Mouse (Mus musculus): ENCODE measurements around the gene Selplg. TPM values are rescaled to one million over a fixed set of nuclear protein-coding genes. Genes with fewer than 3 reads are reported as not detected.
"Not testable (repeated sequence)": the region's sequence is repeated elsewhere in the genome, so short reads cannot be mapped to it uniquely, and the experiment has no call there.

The Selplg gene
- polyA plus RNA-seq, 1 experiment from 2014 or later: 2.3 TPM

GRCm38 (mm10) chr5:113781254-113781653, 51.2 kb downstream of the Selplg start:
- Histone ChIP-seq H3K36me3 (ENCODE audit: control insufficient read depth, insufficient read depth, low read length) (peaks cover 22% of the 10 kb centered on the region), H3K27me3 (ENCODE audit: control insufficient read depth, insufficient read depth, low read length) (peaks cover 5% of the 10 kb centered on the region; the same call in 1 of the 2 replicates), H3K4me1 (ENCODE audit: control insufficient read depth in 2 of 2, insufficient read depth in 2 of 2, low read length in 2 of 2) (peaks cover 6 to 7% of the 10 kb centered on the region in 2 experiments), H3K4me3 (ENCODE audit: control insufficient read depth in 1 of 2, insufficient read depth in 1 of 2, low read depth in 1 of 2, low read length in 2 of 2) (no peak overlapping the region), H3K4me2 (ENCODE audit: low read length) (no peak overlapping the region), H3K27ac (replicated peaks in 1 of 2; ENCODE audit: control insufficient read depth in 1 of 2, insufficient read depth in 1 of 2, low read depth in 2 of 2, low read length in 2 of 2) (no peak overlapping the region), H3K9ac (ENCODE audit: low read length) (no peak overlapping the region), H3K9me3 (ENCODE audit: control insufficient read depth, low read length) (no peaks in the 10 kb centered on the region)
- no peak for ATAC-seq (ENCODE audit: insufficient number of reproducible peaks, insufficient read depth, low FRiP score, low read depth)
- 77% methylated on average over 7 of the region's 7 CpGs for WGBS

- Histone ChIP-seq H3K36me3 (ENCODE audit: control insufficient read depth, insufficient read depth, low read length) (peaks cover 27% of the 10 kb centered on the region), H3K27ac (replicated peaks in 1 of 2; ENCODE audit: control insufficient read depth in 1 of 2, insufficient read depth in 1 of 2, low read depth in 2 of 2, low read length in 2 of 2) (no peak overlapping the region), H3K27me3 (ENCODE audit: control insufficient read depth, insufficient read depth, low read length) (peaks cover 5% of the 10 kb centered on the region; the same call in 1 of the 2 replicates), H3K9ac (ENCODE audit: low read length) (no peak overlapping the region), H3K9me3 (ENCODE audit: control insufficient read depth, low read length) (no peaks in the 10 kb centered on the region), H3K4me2 (ENCODE audit: low read length) (no peak overlapping the region), H3K4me3 (ENCODE audit: control insufficient read depth in 1 of 2, insufficient read depth in 1 of 2, low read depth in 1 of 2, low read length in 2 of 2) (no peak overlapping the region), H3K4me1 (ENCODE audit: control insufficient read depth in 2 of 2, insufficient read depth in 2 of 2, low read length in 2 of 2) (peaks cover 6 to 7% of the 10 kb centered on the region in 2 experiments)
- ATAC-seq (ENCODE audit: insufficient number of reproducible peaks, insufficient read depth, low FRiP score, low read depth): no peak
- WGBS: 78% methylated on average over 5 of the region's 5 CpGs
Measured at GRCm38 (mm10) chr5:113780763-113781162, 51.7 kb downstream of the Selplg start.

- H3K4me2 ChIP-seq (ENCODE audit: low read length): no peak overlapping the region
- no peak overlapping the region for H3K27ac ChIP-seq (replicated peaks in 1 of 2; ENCODE audit: control insufficient read depth in 1 of 2, insufficient read depth in 1 of 2, low read depth in 2 of 2, low read length in 2 of 2)
- no peak overlapping the region for H3K9ac ChIP-seq (ENCODE audit: low read length)
- peaks cover 6 to 7% of the 10 kb centered on the region in 2 experiments for H3K4me1 ChIP-seq (ENCODE audit: control insufficient read depth in 2 of 2, insufficient read depth in 2 of 2, low read length in 2 of 2)
- H3K27me3 ChIP-seq (ENCODE audit: control insufficient read depth, insufficient read depth, low read length): peaks cover 5% of the 10 kb centered on the region; the same call in 1 of the 2 replicates
- WGBS: 94% methylated on average over 3 of the region's 3 CpGs
- peaks cover 32% of the 10 kb centered on the region for H3K36me3 ChIP-seq (ENCODE audit: control insufficient read depth, insufficient read depth, low read length)
- no peak for ATAC-seq (ENCODE audit: insufficient number of reproducible peaks, insufficient read depth, low FRiP score, low read depth)
- H3K9me3 ChIP-seq (ENCODE audit: control insufficient read depth, low read length): no peaks in the 10 kb centered on the region
- H3K4me3 ChIP-seq (ENCODE audit: control insufficient read depth in 1 of 2, insufficient read depth in 1 of 2, low read depth in 1 of 2, low read length in 2 of 2): no peak overlapping the region
Measured at GRCm38 (mm10) chr5:113780082-113780752, 52.2 kb downstream of the Selplg start.

GRCm38 (mm10) chr5:113779569-113779968, 52.9 kb downstream of the Selplg start:
- 74% methylated on average over 5 of the region's 5 CpGs for WGBS
- H3K4me3 ChIP-seq (ENCODE audit: control insufficient read depth in 1 of 2, insufficient read depth in 1 of 2, low read depth in 1 of 2, low read length in 2 of 2): no peak overlapping the region
- no peak overlapping the region for H3K4me2 ChIP-seq (ENCODE audit: low read length)
- H3K27ac ChIP-seq (replicated peaks in 1 of 2; ENCODE audit: control insufficient read depth in 1 of 2, insufficient read depth in 1 of 2, low read depth in 2 of 2, low read length in 2 of 2): no peak overlapping the region
- H3K27me3 ChIP-seq (ENCODE audit: control insufficient read depth, insufficient read depth, low read length): peaks cover 5% of the 10 kb centered on the region; the same call in 1 of the 2 replicates
- no peak for ATAC-seq (ENCODE audit: insufficient number of reproducible peaks, insufficient read depth, low FRiP score, low read depth)
- peaks cover 39% of the 10 kb centered on the region for H3K36me3 ChIP-seq (ENCODE audit: control insufficient read depth, insufficient read depth, low read length)
- H3K9me3 ChIP-seq (ENCODE audit: control insufficient read depth, low read length): no peaks in the 10 kb centered on the region
- H3K9ac ChIP-seq (ENCODE audit: low read length): no peak overlapping the region
- peaks cover 6 to 7% of the 10 kb centered on the region in 2 experiments for H3K4me1 ChIP-seq (ENCODE audit: control insufficient read depth in 2 of 2, insufficient read depth in 2 of 2, low read length in 2 of 2)

GRCm38 (mm10) chr5:113777728-113778127, 54.7 kb downstream of the Selplg start:
- H3K4me3 ChIP-seq (ENCODE audit: control insufficient read depth in 1 of 2, insufficient read depth in 1 of 2, low read depth in 1 of 2, low read length in 2 of 2); H3K9me3 ChIP-seq (ENCODE audit: control insufficient read depth, low read length); ATAC-seq (ENCODE audit: insufficient number of reproducible peaks, insufficient read depth, low FRiP score, low read depth); H3K9ac ChIP-seq (ENCODE audit: low read length); H3K4me2 ChIP-seq (ENCODE audit: low read length); H3K27ac ChIP-seq (replicated peaks in 1 of 2; ENCODE audit: control insufficient read depth in 1 of 2, insufficient read depth in 1 of 2, low read depth in 2 of 2, low read length in 2 of 2); H3K4me1 ChIP-seq (ENCODE audit: control insufficient read depth in 2 of 2, insufficient read depth in 2 of 2, low read length in 2 of 2); H3K27me3 ChIP-seq (ENCODE audit: control insufficient read depth, insufficient read depth, low read length): not testable (repeated sequence)
- 82% methylated on average over 8 of the region's 8 CpGs for WGBS
- H3K36me3 ChIP-seq (ENCODE audit: control insufficient read depth, insufficient read depth, low read length): peaks cover 44% of the 10 kb centered on the region

GRCm38 (mm10) chr5:113776896-113777226, 55.6 kb downstream of the Selplg start:
- no peak overlapping the region for H3K9ac ChIP-seq (ENCODE audit: low read length)
- no peak overlapping the region for H3K27ac ChIP-seq (replicated peaks in 1 of 2; ENCODE audit: control insufficient read depth in 1 of 2, insufficient read depth in 1 of 2, low read depth in 2 of 2, low read length in 2 of 2)
- ATAC-seq (ENCODE audit: insufficient number of reproducible peaks, insufficient read depth, low FRiP score, low read depth): no peak
- H3K4me2 ChIP-seq (ENCODE audit: low read length): no peak overlapping the region
- no peak overlapping the region for H3K4me3 ChIP-seq (ENCODE audit: control insufficient read depth in 1 of 2, insufficient read depth in 1 of 2, low read depth in 1 of 2, low read length in 2 of 2)
- no peaks in the 10 kb centered on the region for H3K9me3 ChIP-seq (ENCODE audit: control insufficient read depth, low read length)
- H3K4me1 ChIP-seq (ENCODE audit: control insufficient read depth in 2 of 2, insufficient read depth in 2 of 2, low read length in 2 of 2): peaks cover 0 to 8% of the 10 kb centered on the region in 2 experiments; a peak in 2 of 4 replicates
- H3K27me3 ChIP-seq (ENCODE audit: control insufficient read depth, insufficient read depth, low read length): no peaks in the 10 kb centered on the region
- 87% methylated on average over 8 of the region's 8 CpGs for WGBS
- peaks cover 44% of the 10 kb centered on the region for H3K36me3 ChIP-seq (ENCODE audit: control insufficient read depth, insufficient read depth, low read length)

- peaks cover 44% of the 10 kb centered on the region for H3K36me3 ChIP-seq (ENCODE audit: control insufficient read depth, insufficient read depth, low read length)
- no peaks in the 10 kb centered on the region for H3K27me3 ChIP-seq (ENCODE audit: control insufficient read depth, insufficient read depth, low read length)
- H3K27ac ChIP-seq (replicated peaks in 1 of 2; ENCODE audit: control insufficient read depth in 1 of 2, insufficient read depth in 1 of 2, low read depth in 2 of 2, low read length in 2 of 2): no peak overlapping the region
- 90% methylated on average over 15 of the region's 15 CpGs for WGBS
- H3K4me3 ChIP-seq (ENCODE audit: control insufficient read depth in 1 of 2, insufficient read depth in 1 of 2, low read depth in 1 of 2, low read length in 2 of 2): no peak overlapping the region
- peaks cover 0 to 8% of the 10 kb centered on the region in 2 experiments; a peak in 2 of 4 replicates for H3K4me1 ChIP-seq (ENCODE audit: control insufficient read depth in 2 of 2, insufficient read depth in 2 of 2, low read length in 2 of 2)
- no peak for ATAC-seq (ENCODE audit: insufficient number of reproducible peaks, insufficient read depth, low FRiP score, low read depth)
- H3K9me3 ChIP-seq (ENCODE audit: control insufficient read depth, low read length): no peaks in the 10 kb centered on the region
- no peak overlapping the region for H3K9ac ChIP-seq (ENCODE audit: low read length)
- no peak overlapping the region for H3K4me2 ChIP-seq (ENCODE audit: low read length)
Measured at GRCm38 (mm10) chr5:113776128-113776895, 56.1 kb downstream of the Selplg start.
